Mouse (Mus musculus): Measurements from ENCODE around the gene Prpf31.

Gene Prpf31

DNA sequence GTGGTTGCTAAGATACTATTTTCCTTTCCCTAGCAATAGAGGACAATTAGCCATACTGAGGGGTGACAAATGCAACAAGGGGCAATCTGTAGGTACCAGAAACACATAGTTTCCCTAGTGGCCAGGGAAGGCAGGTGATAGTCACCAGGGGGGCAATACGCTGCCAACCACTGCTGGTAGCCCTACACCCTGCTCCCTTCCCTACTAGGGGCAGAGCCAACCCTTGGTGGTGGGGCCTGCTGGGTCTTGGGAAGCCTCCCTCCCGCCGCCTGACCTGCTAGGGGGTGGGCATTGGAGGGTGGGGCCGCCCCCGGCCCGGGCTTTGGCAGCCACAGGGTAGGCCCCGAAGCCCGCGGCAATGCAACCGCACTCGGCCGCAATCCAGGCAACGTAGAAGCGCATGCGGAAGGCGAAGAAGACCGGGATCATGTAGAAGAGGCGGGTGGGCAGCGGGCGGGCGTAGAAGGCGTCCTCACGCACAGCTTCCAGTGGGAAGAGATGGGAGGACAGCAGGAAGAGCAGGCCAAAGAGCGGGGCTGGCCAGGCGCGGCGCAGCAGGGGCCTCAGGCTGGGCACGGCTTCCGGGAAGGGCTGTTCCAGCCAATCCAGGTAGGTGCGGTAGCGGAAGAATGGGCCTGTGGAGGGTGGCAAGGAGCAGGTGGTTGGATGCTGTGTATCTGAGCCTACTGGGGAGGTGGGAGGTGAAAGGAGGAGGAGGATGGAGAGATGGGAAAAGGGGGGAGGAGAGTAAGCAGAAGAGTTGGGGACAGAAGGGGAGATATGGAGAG, 55.8 kb downstream of the Prpf31 start:
- no peak for DNase-seq (ENCODE audit: low read depth)

GRCm38 (mm10) chr7:3691919-3692318, 62.1 kb downstream of the Prpf31 start:
- peak; percentile 78 for DNase-seq (ENCODE audit: low read depth)
